Mouse (Mus musculus) stomach, postnatal 0 days (tissue): Measurements from ENCODE around the gene Cdh23. TPM values are rescaled to one million over a fixed set of nuclear protein-coding genes. Genes with fewer than 3 reads are reported as not detected.
A peak's percentile ranks its signal among the peaks of the same experiment; 100 is the strongest.

Experiments used
- ATAC-seq: fragments of 200-750 bp; cut with Nextera tagmentation; 2 replicates; pipeline ENCODE4 v1.8.0; 2017; ENCODE audit not compliant: low FRiP score, low TSS enrichment
- DNase-seq: peaks from one replicate; pipeline ENCODE4 v3.0.0-alpha.2; 2016; ENCODE audit warnings: low spot score
- H3K27ac ChIP-seq: fragments of 300-500 bp; sonication (generic); replicated peaks from 2 replicates; pipeline ENCODE4 v1.5.1; 2014; ENCODE audit warnings: mild to moderate bottlenecking, control low read depth
- H3K27me3 ChIP-seq: fragments of 300-500 bp; sonication (generic); 2 replicates; pipeline ENCODE4 v1.6.1; 2014; ENCODE audit warnings: low read length; ENCODE audit not compliant: control insufficient read depth, insufficient read depth
- H3K36me3 ChIP-seq: fragments of 300-500 bp; sonication (generic); 2 replicates; pipeline ENCODE4 v1.6.1; 2014; ENCODE audit warnings: low read length, mixed read lengths; ENCODE audit not compliant: control insufficient read depth, insufficient read depth
- H3K4me1 ChIP-seq: fragments of 300-500 bp; sonication (generic); replicated peaks from 2 replicates; pipeline ENCODE4 v1.6.1; 2014; ENCODE audit warnings: antibody characterized with exemption; ENCODE audit not compliant: control insufficient read depth, insufficient read depth
- H3K4me2 ChIP-seq: fragments of 300-500 bp; sonication (generic); replicated peaks from 2 replicates; pipeline ENCODE4 v1.6.1; 2014; ENCODE audit warnings: low read depth, mild to moderate bottlenecking, control low read depth, moderate library complexity
- H3K4me3 ChIP-seq: fragments of 300-500 bp; sonication (generic); 2 replicates; pipeline ENCODE4 v1.5.1; 2014; ENCODE audit warnings: low read depth, low read length, control low read depth
- H3K9ac ChIP-seq: fragments of 300-500 bp; sonication (generic); 2 replicates; pipeline ENCODE4 v1.6.1; 2014; ENCODE audit warnings: mild to moderate bottlenecking, low read length, control low read depth, mixed read lengths
- H3K9me3 ChIP-seq: fragments of 300-500 bp; sonication (generic); 2 replicates; pipeline ENCODE4 v1.6.1; 2016; ENCODE audit warnings: low read length; ENCODE audit not compliant: control insufficient read depth
- CTCF ChIP-seq: IDR thresholded peaks from 2 replicates; pipeline ENCODE4 v1.5.1; 2016; ENCODE audit warnings: antibody characterized with exemption, low read depth, mild to moderate bottlenecking, moderate library complexity
- EP300 ChIP-seq: optimal IDR thresholded peaks from 2 replicates; pipeline ENCODE3; 2016; ENCODE audit warnings: antibody characterized with exemption
- WGBS: fragments of 180-500 bp; shearing (Covaris S2); extraction: QIAGEN DNeasy Blood & Tissue Kit; methylation state at CpG from one replicate; pipeline ENCODE4 v1.1.7; 2014; 5-methylcytosine and 5-hydroxymethylcytosine counted together
- polyA plus RNA-seq: library from polyadenylated mRNA; unstranded; fragments of >200 nt; fragmentation: Nextera tagmentation; extraction: Ambion mirVana; gene quantifications from 2 replicates; pipeline ENCODE4 v1.2.1, GENCODE M21; 2015

Cdh23 gene
- polyA plus RNA-seq, 1 experiment from 2014 or later: 0.18 TPM

GRCm38 (mm10) chr10:60373937-60374578, 322.2 kb downstream of the Cdh23 start:
- H3K4me3 ChIP-seq: no peak overlapping the region
- no peak overlapping the region for H3K9ac ChIP-seq
- H3K27ac ChIP-seq: peak overlapping the region; percentile 18; the same call in 1 of the 2 replicates
- no peaks in the 10 kb centered on the region for H3K4me1 ChIP-seq
- no peaks in the 10 kb centered on the region for H3K9me3 ChIP-seq
- ATAC-seq (peak; percentile 35; the same call in 1 of the 2 replicates), DNase-seq (no peak)
- 46% methylated on average over 8 of the region's 8 CpGs for WGBS
- no peaks in the 10 kb centered on the region for H3K27me3 ChIP-seq
- H3K36me3 ChIP-seq: no peaks in the 10 kb centered on the region
- TF ChIP-seq EP300 (no peak), CTCF (peak; percentile 21; the same call in 1 of the 2 replicates)
- no peak overlapping the region for H3K4me2 ChIP-seq

GRCm38 (mm10) chr10:60373543-60373936, 322.8 kb downstream of the Cdh23 start:
- no peak overlapping the region for H3K27ac ChIP-seq
- no peaks in the 10 kb centered on the region for H3K36me3 ChIP-seq
- no peaks in the 10 kb centered on the region for H3K9me3 ChIP-seq
- no peaks in the 10 kb centered on the region for H3K27me3 ChIP-seq
- no peak overlapping the region for H3K4me3 ChIP-seq
- no peak overlapping the region for H3K4me2 ChIP-seq
- 47% methylated on average over 6 of the region's 6 CpGs for WGBS
- no peak for TF ChIP-seq CTCF
- no peak for TF ChIP-seq EP300
- no peak overlapping the region for H3K9ac ChIP-seq
- no peaks in the 10 kb centered on the region for H3K4me1 ChIP-seq
- DNase-seq (no peak), ATAC-seq (no peak)

- Histone ChIP-seq H3K4me3 (no peak overlapping the region), H3K36me3 (no peaks in the 10 kb centered on the region; the same call in 1 of the 2 replicates), H3K27me3 (no peaks in the 10 kb centered on the region), H3K4me2 (no peak overlapping the region), H3K9ac (no peak overlapping the region), H3K4me1 (no peaks in the 10 kb centered on the region), H3K27ac (no peak overlapping the region), H3K9me3 (no peaks in the 10 kb centered on the region)
- WGBS: 78% methylated on average over 5 of the region's 5 CpGs
- ATAC-seq (no peak), DNase-seq (no peak)
- TF ChIP-seq EP300 (no peak), CTCF (no peak)
These were observed 324.5 kb downstream of the Cdh23 start for GRCm38 (mm10) chr10:60371596-60372386.

GRCm38 (mm10) chr10:60370601-60371061, 325.7 kb downstream of the Cdh23 start:
- DNase-seq (no peak), ATAC-seq (no peak)
- H3K4me1 ChIP-seq: no peaks in the 10 kb centered on the region
- H3K4me3 ChIP-seq: no peak overlapping the region
- H3K27ac ChIP-seq: no peak overlapping the region
- no peaks in the 10 kb centered on the region for H3K27me3 ChIP-seq
- no peak overlapping the region for H3K4me2 ChIP-seq
- no peak for TF ChIP-seq CTCF
- TF ChIP-seq EP300: no peak
- WGBS: 68% methylated on average over 5 of the region's 5 CpGs
- no peaks in the 10 kb centered on the region for H3K9me3 ChIP-seq
- no peak overlapping the region for H3K9ac ChIP-seq
- H3K36me3 ChIP-seq: no peaks in the 10 kb centered on the region; the same call in 1 of the 2 replicates

GRCm38 (mm10) chr10:60370098-60370497, 326.2 kb downstream of the Cdh23 start:
- ATAC-seq: no peak
- TF ChIP-seq CTCF (no peak), EP300 (no peak)

GRCm38 (mm10) chr10:60369405-60369804, 326.9 kb downstream of the Cdh23 start:
- Histone ChIP-seq H3K36me3 (no peaks in the 10 kb centered on the region; the same call in 1 of the 2 replicates), H3K4me1 (no peaks in the 10 kb centered on the region), H3K4me3 (no peak overlapping the region), H3K4me2 (no peak overlapping the region), H3K9ac (no peak overlapping the region), H3K27me3 (no peaks in the 10 kb centered on the region), H3K9me3 (no peaks in the 10 kb centered on the region), H3K27ac (no peak overlapping the region)
- WGBS: 92% methylated on average over 6 of the region's 6 CpGs
- ATAC-seq (no peak), DNase-seq (no peak)
- TF ChIP-seq CTCF (no peak), EP300 (no peak)

More at GRCm38 (mm10) chr10:60370098-60370497, 326.2 kb downstream of the Cdh23 start:
- Histone ChIP-seq H3K4me3 (no peak overlapping the region), H3K9me3 (no peaks in the 10 kb centered on the region), H3K9ac (no peak overlapping the region), H3K4me2 (no peak overlapping the region), H3K4me1 (no peaks in the 10 kb centered on the region), H3K27me3 (no peaks in the 10 kb centered on the region), H3K27ac (no peak overlapping the region), H3K36me3 (no peaks in the 10 kb centered on the region; the same call in 1 of the 2 replicates)
- 46% methylated on average over 2 of the region's 2 CpGs for WGBS
- DNase-seq: no peak
